Mouse (Mus musculus): ENCODE data around the gene Gli3. TPM values are rescaled to one million over a fixed set of nuclear protein-coding genes. Genes with fewer than 3 reads are reported as not detected.

The Gli3 gene
- polyA plus RNA-seq, 1 experiment from 2014 or later = 25.5 TPM

GRCm38 (mm10) chr13:15470056-15470455 lies 7.0 kb downstream of the Gli3 start:
- Histone ChIP-seq H3K27ac (ENCODE audit: low read depth) (no peak overlapping the region), H3K9ac (ENCODE audit: low read length) (no peak overlapping the region), H3K36me3 (ENCODE audit: control insufficient read depth, insufficient read depth, low read length) (no peaks in the 10 kb centered on the region), H3K4me3 (ENCODE audit: low read depth, low read length) (no peak overlapping the region), H3K4me1 (replicated peaks; ENCODE audit: control insufficient read depth, insufficient read depth, low read length) (peaks cover 46% of the 10 kb centered on the region), H3K9me3 (ENCODE audit: control insufficient read depth, low read length) (no peaks in the 10 kb centered on the region), H3K4me2 (ENCODE audit: low read length) (no peak overlapping the region; the same call in 1 of the 2 replicates), H3K27me3 (replicated peaks; ENCODE audit: control insufficient read depth, insufficient read depth, low read length) (no peaks in the 10 kb centered on the region)
- no peak for ATAC-seq (replicated peaks; ENCODE audit: low FRiP score, low TSS enrichment, low read depth)
- DNase-seq (ENCODE audit: low spot score) = no peak
- 42% methylated on average over 3 of the region's 3 CpGs for WGBS

- no peak for DNase-seq (ENCODE audit: low spot score)
- 57% methylated on average over 3 of the region's 3 CpGs for WGBS
- H3K4me2 ChIP-seq (ENCODE audit: low read length) = no peak overlapping the region
Observed at GRCm38 (mm10) chr13:15472712-15473111, 9.7 kb downstream of the Gli3 start.

GRCm38 (mm10) chr13:15474393-15474792 lies 11.4 kb downstream of the Gli3 start:
- 38% methylated on average over 2 of the region's 2 CpGs for WGBS
- H3K36me3 ChIP-seq (ENCODE audit: control insufficient read depth, insufficient read depth, low read length) = peaks cover 13% of the 10 kb centered on the region
- no peak for ATAC-seq (replicated peaks; ENCODE audit: low FRiP score, low TSS enrichment, low read depth)

More at GRCm38 (mm10) chr13:15472712-15473111, 9.7 kb downstream of the Gli3 start:
- Histone ChIP-seq H3K4me3 (ENCODE audit: low read depth, low read length) (no peak overlapping the region), H3K4me1 (replicated peaks; ENCODE audit: control insufficient read depth, insufficient read depth, low read length) (peaks cover 36% of the 10 kb centered on the region), H3K36me3 (ENCODE audit: control insufficient read depth, insufficient read depth, low read length) (no peaks in the 10 kb centered on the region), H3K9me3 (ENCODE audit: control insufficient read depth, low read length) (no peaks in the 10 kb centered on the region), H3K27me3 (replicated peaks; ENCODE audit: control insufficient read depth, insufficient read depth, low read length) (no peaks in the 10 kb centered on the region), H3K27ac (ENCODE audit: low read depth) (no peak overlapping the region), H3K9ac (ENCODE audit: low read length) (no peak overlapping the region)
- no peak for ATAC-seq (replicated peaks; ENCODE audit: low FRiP score, low TSS enrichment, low read depth)

GRCm38 (mm10) chr13:15486033-15486891 lies 23.2 kb downstream of the Gli3 start:
- Histone ChIP-seq H3K36me3 (ENCODE audit: control insufficient read depth, insufficient read depth, low read length) (no peaks in the 10 kb centered on the region), H3K4me3 (ENCODE audit: low read depth, low read length) (no peak overlapping the region), H3K27ac (ENCODE audit: low read depth) (no peak overlapping the region), H3K9me3 (ENCODE audit: control insufficient read depth, low read length) (no peaks in the 10 kb centered on the region), H3K27me3 (replicated peaks; ENCODE audit: control insufficient read depth, insufficient read depth, low read length) (no peaks in the 10 kb centered on the region), H3K4me1 (replicated peaks; ENCODE audit: control insufficient read depth, insufficient read depth, low read length) (no peaks in the 10 kb centered on the region), H3K9ac (ENCODE audit: low read length) (no peak overlapping the region), H3K4me2 (ENCODE audit: low read length) (no peak overlapping the region)
- no peak for DNase-seq (ENCODE audit: low spot score)
- no peak for ATAC-seq (replicated peaks; ENCODE audit: low FRiP score, low TSS enrichment, low read depth)
- WGBS = 76% methylated on average over 14 of the region's 14 CpGs

More at GRCm38 (mm10) chr13:15474393-15474792, 11.4 kb downstream of the Gli3 start:
- Histone ChIP-seq H3K9ac (ENCODE audit: low read length) (no peak overlapping the region), H3K4me1 (replicated peaks; ENCODE audit: control insufficient read depth, insufficient read depth, low read length) (peaks cover 25% of the 10 kb centered on the region), H3K4me2 (ENCODE audit: low read length) (no peak overlapping the region), H3K9me3 (ENCODE audit: control insufficient read depth, low read length) (no peaks in the 10 kb centered on the region), H3K4me3 (ENCODE audit: low read depth, low read length) (no peak overlapping the region), H3K27ac (ENCODE audit: low read depth) (no peak overlapping the region), H3K27me3 (replicated peaks; ENCODE audit: control insufficient read depth, insufficient read depth, low read length) (no peaks in the 10 kb centered on the region)
- DNase-seq (ENCODE audit: low spot score) = no peak

GRCm38 (mm10) chr13:15487334-15487733 lies 24.3 kb downstream of the Gli3 start:
- no peak for ATAC-seq (replicated peaks; ENCODE audit: low FRiP score, low TSS enrichment, low read depth)
- Histone ChIP-seq H3K9ac (ENCODE audit: low read length) (no peak overlapping the region), H3K4me3 (ENCODE audit: low read depth, low read length) (no peak overlapping the region), H3K27me3 (replicated peaks; ENCODE audit: control insufficient read depth, insufficient read depth, low read length) (no peaks in the 10 kb centered on the region), H3K27ac (ENCODE audit: low read depth) (no peak overlapping the region), H3K4me1 (replicated peaks; ENCODE audit: control insufficient read depth, insufficient read depth, low read length) (no peaks in the 10 kb centered on the region), H3K4me2 (ENCODE audit: low read length) (no peak overlapping the region), H3K36me3 (ENCODE audit: control insufficient read depth, insufficient read depth, low read length) (no peaks in the 10 kb centered on the region), H3K9me3 (ENCODE audit: control insufficient read depth, low read length) (no peaks in the 10 kb centered on the region)
- DNase-seq (ENCODE audit: low spot score) = no peak
- WGBS = 32% methylated on average over 7 of the region's 7 CpGs

GRCm38 (mm10) chr13:15488065-15488464 lies 25.0 kb downstream of the Gli3 start:
- no peaks in the 10 kb centered on the region for H3K36me3 ChIP-seq (ENCODE audit: control insufficient read depth, insufficient read depth, low read length)
- DNase-seq (ENCODE audit: low spot score) = no peak

GRCm38 (mm10) chr13:15495820-15496219 lies 32.8 kb downstream of the Gli3 start:
- no peak overlapping the region for H3K4me3 ChIP-seq (ENCODE audit: low read depth, low read length)
- H3K27ac ChIP-seq (ENCODE audit: low read depth) = no peak overlapping the region
- H3K4me2 ChIP-seq (ENCODE audit: low read length) = no peak overlapping the region
- DNase-seq (ENCODE audit: low spot score) (no peak), ATAC-seq (replicated peaks; ENCODE audit: low FRiP score, low TSS enrichment, low read depth) (no peak)
- H3K27me3 ChIP-seq (replicated peaks; ENCODE audit: control insufficient read depth, insufficient read depth, low read length) = no peaks in the 10 kb centered on the region
- H3K36me3 ChIP-seq (ENCODE audit: control insufficient read depth, insufficient read depth, low read length) = no peaks in the 10 kb centered on the region
- WGBS = 72% methylated on average over 4 of the region's 4 CpGs
- H3K9me3 ChIP-seq (ENCODE audit: control insufficient read depth, low read length) = no peaks in the 10 kb centered on the region
- no peak overlapping the region for H3K9ac ChIP-seq (ENCODE audit: low read length)
- H3K4me1 ChIP-seq (replicated peaks; ENCODE audit: control insufficient read depth, insufficient read depth, low read length) = no peaks in the 10 kb centered on the region

More at GRCm38 (mm10) chr13:15488065-15488464, 25.0 kb downstream of the Gli3 start:
- H3K27me3 ChIP-seq (replicated peaks; ENCODE audit: control insufficient read depth, insufficient read depth, low read length) = no peaks in the 10 kb centered on the region
- no peak overlapping the region for H3K4me3 ChIP-seq (ENCODE audit: low read depth, low read length)
- ATAC-seq (replicated peaks; ENCODE audit: low FRiP score, low TSS enrichment, low read depth) = no peak
- WGBS = 67% methylated on average over 1 of the region's 1 CpGs
- no peaks in the 10 kb centered on the region for H3K9me3 ChIP-seq (ENCODE audit: control insufficient read depth, low read length)
- H3K4me1 ChIP-seq (replicated peaks; ENCODE audit: control insufficient read depth, insufficient read depth, low read length) = no peaks in the 10 kb centered on the region
- no peak overlapping the region for H3K27ac ChIP-seq (ENCODE audit: low read depth)
- no peak overlapping the region for H3K4me2 ChIP-seq (ENCODE audit: low read length)
- no peak overlapping the region for H3K9ac ChIP-seq (ENCODE audit: low read length)

- H3K4me3 ChIP-seq (ENCODE audit: low read depth, low read length) = no peak overlapping the region
- ATAC-seq (replicated peaks; ENCODE audit: low FRiP score, low TSS enrichment, low read depth) (no peak), DNase-seq (ENCODE audit: low spot score) (no peak)
- H3K27me3 ChIP-seq (replicated peaks; ENCODE audit: control insufficient read depth, insufficient read depth, low read length) = no peaks in the 10 kb centered on the region
- H3K4me2 ChIP-seq (ENCODE audit: low read length) = no peak overlapping the region
- H3K9me3 ChIP-seq (ENCODE audit: control insufficient read depth, low read length) = no peaks in the 10 kb centered on the region
- H3K27ac ChIP-seq (ENCODE audit: low read depth) = no peak overlapping the region
- H3K9ac ChIP-seq (ENCODE audit: low read length) = no peak overlapping the region
- no peaks in the 10 kb centered on the region for H3K4me1 ChIP-seq (replicated peaks; ENCODE audit: control insufficient read depth, insufficient read depth, low read length)
- no peaks in the 10 kb centered on the region for H3K36me3 ChIP-seq (ENCODE audit: control insufficient read depth, insufficient read depth, low read length)
- 61% methylated on average over 4 of the region's 4 CpGs for WGBS
Observed at GRCm38 (mm10) chr13:15498338-15498737, 35.3 kb downstream of the Gli3 start.

GRCm38 (mm10) chr13:15510925-15511324 lies 47.9 kb downstream of the Gli3 start:
- Histone ChIP-seq H3K9ac (ENCODE audit: low read length) (no peak overlapping the region), H3K36me3 (ENCODE audit: control insufficient read depth, insufficient read depth, low read length) (no peaks in the 10 kb centered on the region), H3K27me3 (replicated peaks; ENCODE audit: control insufficient read depth, insufficient read depth, low read length) (no peaks in the 10 kb centered on the region), H3K4me1 (replicated peaks; ENCODE audit: control insufficient read depth, insufficient read depth, low read length) (no peaks in the 10 kb centered on the region; the same call in 1 of the 2 replicates), H3K4me2 (ENCODE audit: low read length) (no peak overlapping the region), H3K27ac (ENCODE audit: low read depth) (no peak overlapping the region), H3K4me3 (ENCODE audit: low read depth, low read length) (no peak overlapping the region), H3K9me3 (ENCODE audit: control insufficient read depth, low read length) (no peaks in the 10 kb centered on the region)
- DNase-seq (ENCODE audit: low spot score) = no peak
- no peak for ATAC-seq (replicated peaks; ENCODE audit: low FRiP score, low TSS enrichment, low read depth)

Measured in intestine, embryonic 14.5 days (tissue).